Mouse (Mus musculus): Measurements from ENCODE around the gene Bank1.

- TF ChIP-seq CTCF (IDR thresholded peaks at IDR 0.05; ENCODE audit: low read depth), result no peak
- no peak for TF ChIP-seq EP300 (IDR thresholded peaks at IDR 0.05; ENCODE audit: low read depth)
These were observed 193.9 kb downstream of the Bank1 start for GRCm38 (mm10) chr3:136132013-136132412.
